Mouse (Mus musculus) embryo, embryonic 11 days (tissue): Measurements from ENCODE around the gene March5.
"Not testable (repeated sequence)": the region's sequence is repeated elsewhere in the genome, so short reads cannot be mapped to it uniquely, and the experiment has no call there.

Experiments used
- DNase-seq: peaks from one replicate; pipeline ENCODE4 v3.0.0-alpha.2; 2015

Gene March5

DNA sequence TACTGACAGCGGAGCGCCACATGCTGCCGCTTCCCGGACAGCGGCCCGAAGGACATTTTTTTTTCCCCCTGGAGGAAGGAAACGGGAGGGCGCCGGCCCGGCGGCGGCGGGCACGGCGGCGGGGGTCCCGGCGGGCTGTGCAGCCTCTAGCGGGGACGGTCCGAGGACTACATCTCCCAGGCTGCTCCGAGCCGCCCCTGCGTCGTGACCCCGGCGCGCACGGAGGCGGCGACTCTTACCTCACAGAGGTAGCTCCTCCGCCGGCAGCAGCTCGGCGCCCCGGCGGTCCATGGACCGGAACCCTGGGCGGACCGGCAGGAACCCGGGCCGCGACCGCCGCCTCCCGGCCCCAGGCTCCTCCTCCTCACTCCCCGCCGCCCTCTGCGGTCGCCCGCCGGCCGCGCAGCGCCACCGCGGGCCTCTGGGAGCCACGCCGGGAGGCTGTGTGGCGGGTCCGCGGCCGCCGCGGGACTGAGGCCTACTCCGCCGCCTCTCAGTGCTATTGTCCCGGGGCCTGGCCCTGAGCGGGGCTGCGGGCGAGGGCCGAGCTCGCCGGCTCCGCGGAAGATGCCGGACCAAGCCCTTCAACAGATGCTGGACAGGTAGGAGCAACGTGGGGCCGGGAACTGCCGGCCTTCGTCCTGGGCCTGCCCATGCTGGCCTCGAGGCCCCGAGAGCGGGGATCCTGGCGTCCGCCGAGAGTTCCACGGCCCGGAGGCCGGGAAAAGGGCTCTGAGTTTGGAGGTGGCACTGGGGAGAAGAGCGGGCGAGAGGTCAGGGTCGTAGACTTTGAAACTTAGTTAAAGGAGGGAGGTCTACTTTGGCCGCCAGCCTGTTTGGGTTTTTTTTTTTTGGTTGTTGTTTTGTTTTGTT, at the start of gene March5:
TSS of gene March5 (plus strand) at position 241 of the 873 bp plus-strand sequence.
- peak; percentile 93 for DNase-seq

DNA sequence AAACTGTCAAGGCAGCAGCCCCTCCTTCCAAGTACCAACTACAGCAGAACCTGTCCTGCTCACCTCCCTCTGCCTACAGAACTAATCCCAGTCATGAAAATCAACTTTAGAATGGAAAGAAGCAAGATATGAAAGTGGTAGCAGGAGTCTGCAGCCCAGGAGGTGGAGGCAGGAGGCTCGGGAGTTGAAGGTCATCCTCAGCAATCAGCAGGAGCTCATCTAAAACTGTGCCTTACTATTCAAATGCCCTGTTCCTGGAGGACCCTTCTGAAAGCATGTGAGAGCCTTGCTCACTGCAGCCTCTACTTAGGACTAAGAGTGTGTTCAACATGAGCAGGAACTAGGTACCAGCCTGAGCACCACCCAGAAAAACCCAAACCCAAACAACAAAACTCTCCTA, 35.2 kb upstream of the March5 start:
- no peak for DNase-seq

DNA sequence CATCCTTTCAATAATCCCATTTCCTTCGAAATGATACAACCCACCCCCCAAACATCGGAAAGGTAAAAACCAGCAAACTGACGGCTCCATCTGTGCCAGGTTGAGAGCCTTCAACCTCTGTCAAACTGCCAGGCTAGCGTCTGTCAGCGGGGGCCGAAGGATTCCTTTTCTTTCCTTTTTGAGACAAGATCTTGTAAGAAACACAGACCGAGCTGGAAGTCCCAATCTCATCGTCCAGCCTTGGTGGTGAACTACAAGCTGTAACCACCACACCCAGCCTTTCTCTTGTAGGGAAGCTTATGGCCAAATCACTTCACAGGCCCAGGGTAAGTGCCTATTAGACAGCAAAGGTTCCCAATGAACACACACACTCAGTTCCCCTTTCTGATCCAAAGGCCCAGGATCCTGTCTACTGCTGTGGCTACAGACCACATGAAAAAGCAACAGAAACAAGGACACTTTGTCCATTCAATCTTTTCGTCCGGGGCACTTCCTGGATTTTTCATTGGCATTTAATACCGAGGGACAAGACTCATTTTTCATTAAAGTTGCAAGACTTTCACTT, 34.7 kb upstream of the March5 start:
- no peak for DNase-seq

DNA sequence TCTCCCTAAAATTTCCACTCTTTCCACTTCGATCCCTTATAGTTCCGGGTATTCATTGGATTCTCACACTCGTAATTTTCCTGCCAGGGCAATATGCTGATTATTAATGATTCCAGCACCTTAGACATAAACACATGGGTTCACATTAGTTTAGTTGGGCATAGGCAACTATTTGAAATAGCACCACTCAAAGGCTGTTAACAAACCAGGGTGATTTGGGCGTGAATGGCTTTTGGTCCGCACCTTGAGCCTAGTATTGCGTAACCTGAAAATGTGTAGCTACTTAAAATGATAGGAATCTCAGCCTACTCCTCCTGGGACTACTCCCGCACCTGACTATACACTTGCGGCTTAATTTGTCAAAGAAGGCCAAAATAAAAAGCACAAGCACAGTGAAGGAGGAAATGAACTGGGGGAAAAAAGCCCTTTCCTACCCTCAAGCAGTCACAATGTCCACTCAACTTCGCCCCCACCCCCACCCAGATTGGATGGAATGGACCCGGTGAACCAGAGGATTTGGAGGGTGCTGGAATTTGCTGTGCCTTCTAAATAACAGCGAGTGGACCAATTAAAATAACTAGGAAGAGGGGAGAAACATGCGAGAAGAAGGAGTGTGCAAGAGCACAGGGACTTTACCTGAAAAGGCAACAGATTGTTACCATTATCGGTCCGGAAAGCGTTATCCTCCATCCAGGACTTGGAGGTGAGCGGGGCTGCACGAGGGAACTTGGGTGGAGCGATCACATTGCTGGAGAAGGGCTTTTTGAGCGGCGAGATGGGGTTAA, 33.8 kb upstream of the March5 start:
- DNase-seq: no peak

DNA sequence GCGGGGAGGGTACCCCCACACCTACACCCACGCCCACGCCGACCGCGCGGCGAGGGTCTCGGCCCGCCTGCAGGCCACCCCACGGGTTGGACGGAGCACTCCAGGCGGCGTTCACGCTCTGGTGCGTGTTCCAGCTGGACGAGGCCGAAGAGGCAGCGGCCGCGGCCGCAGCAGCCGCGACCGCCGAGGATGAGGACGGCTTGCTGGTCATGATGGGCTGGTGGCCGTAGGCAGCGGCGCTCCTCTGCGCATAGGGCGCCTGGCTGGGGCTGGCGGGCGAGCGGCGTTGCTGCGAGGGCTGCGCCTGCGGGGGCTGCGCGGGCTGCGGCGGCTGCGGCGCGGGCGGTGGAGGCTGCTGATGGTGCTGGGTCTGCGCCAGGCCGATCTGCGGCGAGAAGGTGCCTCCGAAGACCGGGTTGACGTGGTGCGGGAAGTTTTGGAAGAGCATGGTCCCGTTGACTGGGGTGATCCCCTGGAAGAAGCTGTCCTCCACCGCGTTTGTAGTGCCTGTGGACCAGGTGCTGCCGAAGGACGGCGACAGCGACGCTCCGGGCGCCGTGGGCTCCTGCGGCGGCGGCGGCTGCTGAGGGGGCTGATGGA, 33.1 kb upstream of the March5 start:
- peak; percentile 72 for DNase-seq

DNA sequence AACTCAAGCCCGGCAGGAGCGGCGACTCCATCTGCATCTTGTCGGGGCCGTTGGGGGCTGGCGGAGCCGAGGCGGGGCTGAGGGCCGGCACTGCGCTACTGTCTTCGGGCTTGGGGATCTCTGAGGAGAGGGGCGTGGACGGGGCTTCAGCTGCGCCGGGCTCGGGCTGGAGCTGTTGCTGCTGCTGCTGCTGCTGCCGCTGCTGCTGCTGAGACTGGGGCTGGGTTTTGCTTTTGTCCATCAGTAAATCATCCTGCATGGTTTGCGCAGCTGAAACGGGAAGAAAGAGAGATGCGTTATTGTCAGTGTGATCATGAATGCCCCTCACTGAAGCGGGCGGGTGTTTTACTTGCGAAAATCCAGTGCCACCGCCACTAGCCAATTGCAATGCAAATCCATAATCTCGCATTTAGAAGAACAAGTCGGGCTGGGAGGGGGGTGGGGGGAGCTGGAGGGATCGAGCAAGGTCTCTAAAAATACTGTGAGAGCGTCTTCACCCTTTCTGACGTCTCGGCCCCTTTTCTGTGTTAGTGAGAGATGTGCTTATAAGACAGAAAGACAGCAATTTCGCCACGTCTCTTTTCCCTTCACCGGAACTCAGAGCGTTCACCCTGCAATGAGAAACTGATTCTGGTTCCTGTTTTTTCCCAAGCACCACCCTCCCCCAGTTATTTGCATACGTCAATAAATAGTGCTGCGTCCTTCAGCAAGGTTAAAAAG, 32.5 kb upstream of the March5 start:
- peak; percentile 80 for DNase-seq

DNA sequence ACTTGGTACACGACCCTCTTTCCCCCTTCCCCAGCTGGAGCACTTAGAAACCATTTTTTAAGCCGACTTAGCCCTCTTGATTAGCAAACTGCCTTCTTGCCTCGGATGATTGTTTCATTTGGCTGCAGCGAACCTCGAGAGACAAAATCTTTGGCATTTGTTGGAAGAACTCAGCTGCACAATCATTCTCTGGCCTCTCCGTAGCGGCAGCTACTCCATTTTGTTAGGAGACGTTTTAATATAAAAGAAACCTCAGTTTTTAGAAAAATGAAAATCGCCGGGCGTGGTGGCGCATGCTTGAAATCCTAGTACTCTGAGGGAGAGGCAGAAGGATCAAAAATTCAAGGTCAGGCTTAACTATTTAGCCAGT, 31.9 kb upstream of the March5 start:
- DNase-seq: no peak

DNA sequence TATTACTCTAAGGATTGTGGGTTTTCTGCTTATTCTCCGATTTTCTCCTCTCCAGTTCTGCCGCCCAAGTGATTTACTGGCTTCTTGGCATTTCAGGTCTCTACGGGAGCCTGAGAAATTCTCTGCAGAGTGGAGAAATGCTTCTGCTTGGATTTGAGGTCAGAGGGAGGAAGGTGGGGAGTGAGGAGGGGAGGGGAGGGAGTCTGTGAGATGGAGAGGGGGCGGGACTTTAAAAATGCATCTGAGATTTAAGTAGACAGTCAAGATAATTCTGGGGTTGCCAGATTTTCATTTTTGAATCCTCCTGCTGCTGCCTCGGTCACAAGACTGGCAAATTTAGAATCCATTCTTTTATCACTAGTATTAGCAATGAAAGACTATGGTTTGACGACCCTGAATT, 31.4 kb upstream of the March5 start:
- DNase-seq: peak; percentile 47

DNA sequence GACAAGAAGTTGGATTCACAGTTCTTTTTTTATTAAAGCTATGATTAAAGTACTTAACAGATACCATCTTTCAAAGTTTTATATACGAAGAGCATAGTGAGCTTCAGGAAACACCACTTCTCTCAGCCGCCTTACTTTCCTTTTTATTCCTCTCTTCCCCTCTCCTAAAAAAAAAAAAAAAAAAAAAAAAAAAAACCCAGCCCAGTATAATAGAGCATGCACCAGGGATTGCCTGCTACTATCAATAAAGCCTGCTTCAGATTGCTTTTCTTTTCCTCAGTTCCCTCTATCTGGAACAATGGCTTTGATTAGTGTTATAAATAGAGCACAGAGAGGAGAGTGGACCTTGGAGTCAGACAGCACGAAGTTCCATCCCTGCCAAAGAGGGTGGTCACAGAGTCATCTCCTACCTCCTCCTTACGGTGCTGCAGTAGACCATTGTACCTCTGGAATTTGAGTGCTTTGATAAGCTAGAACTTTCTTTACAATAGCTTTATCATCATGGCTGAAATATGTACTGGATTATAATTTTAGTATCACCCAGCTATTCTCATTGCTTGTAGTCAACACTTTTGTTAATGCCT, 30.4 kb upstream of the March5 start:
- DNase-seq: no peak

DNA sequence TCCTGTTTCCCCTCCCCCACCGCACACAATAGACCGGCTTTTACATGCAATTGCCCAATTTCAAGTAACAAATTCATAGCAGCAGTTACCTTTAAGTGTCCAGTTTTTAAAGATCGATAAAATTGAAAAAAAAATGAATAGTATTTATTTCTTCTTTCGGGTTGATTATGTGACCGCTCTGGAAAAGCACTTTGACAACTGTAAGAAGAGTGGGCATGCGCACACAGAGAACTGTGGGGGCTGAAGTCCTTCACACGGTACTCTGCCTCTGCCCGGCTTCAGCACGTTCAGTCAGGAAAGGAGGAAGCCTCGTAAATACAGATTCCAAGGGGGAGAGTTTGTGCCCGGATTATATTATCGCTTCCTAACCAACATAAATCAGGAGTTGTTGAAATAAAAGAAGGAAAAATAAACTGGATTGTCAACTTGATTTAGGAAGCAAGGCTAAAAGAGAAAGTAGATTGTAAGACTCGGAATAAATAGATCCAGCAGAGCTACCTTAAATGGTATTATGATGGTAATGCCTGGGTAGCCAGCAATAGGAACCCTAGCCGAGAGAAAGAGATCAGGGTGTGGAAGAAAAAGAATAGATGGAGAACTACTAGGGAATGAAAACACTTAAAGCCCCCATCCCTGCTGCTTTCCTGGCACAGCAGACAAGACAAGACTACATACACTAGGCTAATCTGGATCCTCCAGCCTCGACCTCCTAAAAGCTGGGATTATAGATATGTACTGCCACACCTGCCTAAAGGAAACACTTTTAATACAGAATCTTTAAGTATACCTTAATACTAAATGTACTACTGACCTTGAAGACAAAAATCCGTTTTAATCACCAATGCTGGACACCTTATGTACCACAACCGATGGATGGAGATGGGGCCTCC, 29.3 kb upstream of the March5 start:
- peak; percentile 88 for DNase-seq

DNA sequence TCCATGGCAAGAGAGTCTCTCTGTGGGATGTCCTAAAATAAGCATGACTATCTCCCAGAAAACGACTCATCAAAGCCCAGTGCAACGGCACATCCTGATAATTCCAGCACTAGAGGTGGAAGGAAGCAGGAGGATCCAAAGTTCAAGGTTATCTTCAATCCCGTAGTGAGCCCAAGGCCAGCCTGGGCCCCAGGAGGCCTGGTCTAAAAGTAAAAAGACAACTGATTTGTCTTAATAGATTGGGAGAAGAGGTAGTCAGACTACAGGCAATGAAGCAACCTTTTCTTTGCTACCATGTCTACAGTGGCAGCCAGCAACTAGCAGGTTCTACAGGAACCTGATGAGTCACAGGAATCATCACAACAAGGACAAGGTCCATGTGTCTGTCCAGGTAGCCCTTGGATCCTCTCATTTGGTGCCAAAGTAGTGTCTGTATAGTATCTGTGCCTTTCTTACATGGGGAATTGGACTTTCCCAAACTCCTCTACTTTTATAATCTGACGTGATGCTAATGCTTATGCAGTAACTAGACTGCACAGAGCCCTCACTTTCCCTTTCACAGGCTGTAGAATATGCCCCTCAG, 18.9 kb upstream of the March5 start:
- no peak for DNase-seq

DNA sequence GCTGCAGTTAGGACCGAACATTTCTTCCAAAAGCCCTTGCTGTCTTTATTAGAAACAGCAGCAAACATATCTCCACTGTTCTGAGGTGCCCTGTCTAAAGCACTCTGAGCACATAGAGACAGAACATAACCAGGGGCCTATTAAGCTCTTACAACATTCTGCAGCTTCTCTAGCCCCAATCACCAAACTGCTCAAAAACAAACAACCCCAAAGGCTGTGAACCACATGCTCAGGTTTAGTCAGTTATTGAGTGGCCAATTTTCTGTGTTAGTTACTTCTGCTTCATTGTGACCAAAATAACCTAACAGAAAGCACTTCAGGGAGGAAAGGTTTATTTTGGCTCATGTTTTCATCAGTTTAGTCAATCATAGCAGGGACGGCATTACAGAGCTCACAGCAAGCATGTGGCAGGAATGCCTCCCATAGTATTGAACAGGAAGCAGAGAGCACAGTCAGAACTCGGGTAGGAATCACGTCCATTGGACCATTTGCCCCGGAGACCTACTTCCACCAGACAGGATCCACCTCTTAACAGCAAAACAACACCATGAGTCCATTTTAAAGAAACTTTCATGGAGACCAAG, 14.8 kb upstream of the March5 start:
- no peak for DNase-seq

DNA sequence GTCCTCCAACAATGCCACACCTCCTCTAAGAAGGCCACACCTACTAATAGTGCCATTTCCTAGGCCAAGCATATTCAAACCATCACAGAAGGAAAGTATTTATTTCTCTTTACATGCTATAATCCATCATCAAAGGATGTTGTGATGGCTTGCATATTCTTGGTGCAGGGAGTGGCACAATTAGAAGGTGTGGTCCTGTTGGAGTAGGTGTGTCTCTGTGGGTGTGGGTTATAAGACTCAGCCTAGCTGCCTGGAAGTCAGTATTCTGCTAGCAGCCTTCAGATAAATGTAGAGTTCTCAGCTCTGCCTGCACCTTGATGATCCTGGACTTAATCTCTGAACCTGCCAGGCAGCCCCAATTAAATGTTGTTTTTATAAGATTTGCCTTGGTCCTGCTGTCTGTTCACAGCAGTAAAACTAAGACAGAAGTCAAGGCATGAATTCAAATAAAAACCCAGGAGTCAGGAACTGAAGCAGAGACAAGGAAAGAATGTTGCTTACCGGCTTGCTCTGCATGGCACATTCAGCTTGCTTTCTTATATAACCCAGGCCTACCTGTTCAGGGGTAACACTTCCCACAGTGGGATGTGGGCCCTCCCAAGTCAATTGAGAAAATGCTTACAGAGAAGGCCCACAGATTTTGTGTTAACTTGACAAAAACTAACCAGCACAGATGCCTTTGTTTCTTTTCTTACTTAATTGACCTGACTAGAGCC, 9.0 kb upstream of the March5 start:
- no peak for DNase-seq

DNA sequence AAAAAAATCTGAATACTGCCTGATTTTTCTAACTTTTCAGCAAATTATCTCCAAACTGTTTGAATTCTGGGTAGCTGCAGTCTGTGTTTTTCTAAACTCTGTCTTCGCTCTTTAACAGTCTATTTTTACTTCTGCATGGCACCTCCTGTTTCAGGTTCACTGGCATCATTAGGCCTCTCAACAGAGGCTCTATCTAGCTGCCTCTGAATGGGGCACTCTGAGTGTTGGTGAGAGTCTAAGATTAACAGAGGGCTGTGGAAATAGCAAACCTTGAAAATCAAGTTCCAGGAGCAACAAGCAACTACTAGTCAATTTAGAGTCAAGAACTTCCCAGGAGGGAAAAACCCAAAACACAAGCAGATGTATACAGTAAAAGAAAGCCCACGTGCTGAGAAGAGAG, 7.5 kb upstream of the March5 start:
- DNase-seq: no peak

DNA sequence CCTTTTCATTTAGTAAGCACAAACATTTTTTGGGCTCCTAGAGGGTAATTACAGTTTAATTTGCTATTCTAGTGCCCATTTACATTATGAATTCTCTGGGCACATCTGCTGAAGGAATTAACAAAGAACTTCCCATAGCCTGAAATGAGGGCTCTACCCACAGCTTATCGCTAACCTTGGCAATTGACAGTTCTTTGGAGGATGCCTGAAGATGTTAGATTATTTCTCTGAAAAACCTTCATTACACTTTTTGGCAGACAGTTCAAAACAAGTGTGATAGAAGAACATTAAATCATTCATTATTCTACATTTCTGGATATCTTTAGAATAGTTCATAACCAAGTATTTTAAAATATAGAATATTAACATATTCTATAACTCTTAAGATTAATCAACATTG, 4.0 kb upstream of the March5 start:
- DNase-seq: no peak

DNA sequence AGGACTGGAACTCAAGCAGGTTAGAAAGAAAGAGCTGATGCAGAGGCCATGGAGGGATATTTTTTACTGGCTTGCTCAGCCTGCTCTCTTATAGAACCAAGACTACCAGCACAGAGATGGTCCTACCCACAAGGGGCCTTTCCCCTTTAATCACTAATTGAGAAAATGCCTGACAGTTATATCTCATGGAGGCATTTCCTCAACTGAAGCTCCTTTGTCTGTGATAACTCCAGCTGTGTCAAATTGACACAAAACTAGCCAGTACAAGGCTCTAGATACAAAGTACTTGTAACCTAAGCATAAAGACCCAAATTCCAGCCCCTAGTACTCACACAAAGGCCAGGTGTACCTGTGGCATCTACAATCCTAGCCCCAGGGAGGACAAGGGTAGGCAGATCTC, 2.2 kb upstream of the March5 start:
- DNase-seq: not testable (repeated sequence)

DNA sequence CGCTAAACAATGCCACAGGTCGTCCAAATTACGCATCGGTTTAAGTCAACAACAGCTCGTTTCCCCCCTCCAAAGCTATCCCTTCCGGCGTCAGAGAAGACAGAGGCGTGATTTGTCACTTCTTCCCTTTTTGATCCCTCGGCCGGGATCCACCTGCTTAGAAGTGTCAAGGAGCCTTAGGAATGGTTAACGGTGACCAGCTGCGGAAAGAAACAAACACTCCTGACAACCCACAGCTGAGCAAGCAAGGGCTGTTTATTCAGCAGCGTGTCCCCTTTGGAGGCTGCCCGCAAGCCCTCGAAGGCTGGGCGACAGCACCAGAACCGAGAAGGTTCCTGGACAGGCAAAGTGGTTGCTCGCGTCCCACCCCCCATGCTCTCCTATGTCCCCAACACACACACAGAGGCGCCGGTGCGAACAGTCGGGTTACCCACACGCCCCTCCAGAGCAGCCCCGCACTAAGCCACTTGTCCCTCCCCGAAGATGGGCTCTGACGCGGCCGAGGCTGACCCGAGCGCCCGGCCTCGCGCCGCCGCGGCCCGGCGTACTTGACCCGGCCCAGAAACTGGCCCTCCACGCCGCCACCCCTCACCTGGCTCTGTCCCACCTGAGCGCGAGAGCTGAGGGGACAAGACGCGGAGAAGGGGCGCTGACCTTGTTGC, 571 bp upstream of the March5 start:
- DNase-seq: peak; percentile 52

DNA sequence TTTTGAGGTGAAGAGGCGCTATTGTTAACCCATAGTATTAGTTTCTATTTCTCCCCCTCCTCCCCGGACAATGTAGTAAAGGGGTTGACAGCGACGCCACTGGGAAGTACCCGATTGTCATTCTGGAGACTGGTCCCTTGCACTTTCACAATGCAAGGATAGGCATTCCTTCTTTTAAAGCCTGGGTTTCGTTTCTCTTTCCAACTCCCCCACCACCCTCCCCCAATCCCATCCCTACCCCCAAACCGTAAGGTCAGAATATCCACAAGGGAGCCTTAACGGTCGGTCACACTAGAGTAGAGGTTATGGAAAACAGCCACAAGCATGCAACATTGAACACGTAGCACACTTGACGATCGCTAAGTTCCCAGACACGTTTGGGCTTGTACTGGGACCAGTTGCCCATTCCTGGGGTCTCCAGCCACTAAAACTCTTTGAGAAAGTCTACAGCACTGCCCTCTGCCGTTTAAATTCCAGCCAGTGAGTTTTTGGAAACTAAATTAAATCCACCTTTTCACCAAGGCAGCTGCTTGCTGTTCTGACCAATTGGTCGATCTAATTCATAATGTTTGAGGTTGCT, 923 bp downstream of the March5 start, which contains the start of gene Cpeb3:
TSS of gene Cpeb3 (minus strand) at position 426 of the 580 bp plus-strand sequence.
- DNase-seq: peak; percentile 80

DNA sequence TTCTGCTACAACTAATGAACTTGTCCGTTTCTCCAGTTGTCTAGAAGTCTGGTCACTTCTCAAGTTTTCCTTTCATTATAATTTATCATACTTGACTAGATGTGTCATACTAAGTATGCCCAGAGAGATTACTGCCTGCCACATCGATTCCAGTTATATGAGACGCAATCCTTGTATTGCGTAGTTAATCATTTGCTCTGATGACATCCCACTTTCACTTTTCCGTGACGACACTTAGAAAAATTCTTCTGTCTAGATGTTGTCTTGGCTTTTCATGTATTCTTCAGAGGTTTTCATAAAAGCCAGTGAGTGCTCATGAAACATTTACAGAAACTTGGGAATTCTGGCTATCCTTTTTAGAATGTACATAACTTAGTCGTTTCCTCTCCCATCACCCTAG, 1.6 kb downstream of the March5 start:
- no peak for DNase-seq
